Mouse (Mus musculus): ENCODE measurements at regions not wholly inside any gene's neighbourhood (a gene's known extent, or its start where the extent isn't known, plus 50 kb on each side); places are given as distances from the start of the nearest gene placed in this dataset.

DNA sequence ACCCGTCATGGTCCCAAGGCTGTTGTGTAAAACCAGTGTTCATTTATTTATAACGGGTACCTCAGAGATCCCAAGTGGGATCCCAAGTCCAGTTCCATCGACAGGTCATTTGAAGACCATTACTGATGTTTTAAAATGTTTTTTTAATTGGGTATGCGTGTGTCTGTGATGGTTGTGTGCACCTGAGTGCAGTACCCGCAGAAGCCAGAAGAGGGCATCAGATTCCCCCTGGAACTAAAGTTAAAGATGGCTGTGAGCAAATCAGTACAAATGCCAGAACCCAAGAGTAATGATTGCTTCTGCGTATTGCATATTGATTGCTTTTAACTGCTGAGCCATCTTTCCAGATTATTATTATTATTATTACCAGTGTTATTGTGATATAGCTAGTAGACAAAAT lies 169.7 kb upstream of the Srrm4 start:
- no peak for DNase-seq

DNA sequence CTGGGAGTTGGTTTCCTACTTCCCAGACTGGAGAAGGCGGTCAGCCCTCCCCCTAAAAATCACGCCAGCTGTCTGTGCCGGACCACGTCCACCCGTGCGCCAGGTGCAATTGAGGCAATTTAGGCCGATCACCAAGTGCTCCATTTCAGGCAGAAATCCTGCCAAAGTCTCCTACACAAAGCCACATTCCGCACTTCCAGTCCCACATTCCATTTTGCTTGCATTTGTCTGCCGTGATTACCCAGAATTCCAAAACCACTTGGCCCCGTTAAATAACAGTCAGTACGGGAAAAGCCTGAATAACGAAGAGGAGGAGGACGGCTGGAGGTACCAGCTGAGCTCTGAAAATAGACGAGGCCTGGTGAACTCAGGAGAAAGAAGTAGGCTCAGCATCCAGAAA lies 167.1 kb upstream of the Srrm4 start:
- no peak for DNase-seq

- DNase-seq, result no peak
Observed at GRCm38 (mm10) chr5:116752941-116753340, 161.3 kb upstream of the Srrm4 start.

DNA sequence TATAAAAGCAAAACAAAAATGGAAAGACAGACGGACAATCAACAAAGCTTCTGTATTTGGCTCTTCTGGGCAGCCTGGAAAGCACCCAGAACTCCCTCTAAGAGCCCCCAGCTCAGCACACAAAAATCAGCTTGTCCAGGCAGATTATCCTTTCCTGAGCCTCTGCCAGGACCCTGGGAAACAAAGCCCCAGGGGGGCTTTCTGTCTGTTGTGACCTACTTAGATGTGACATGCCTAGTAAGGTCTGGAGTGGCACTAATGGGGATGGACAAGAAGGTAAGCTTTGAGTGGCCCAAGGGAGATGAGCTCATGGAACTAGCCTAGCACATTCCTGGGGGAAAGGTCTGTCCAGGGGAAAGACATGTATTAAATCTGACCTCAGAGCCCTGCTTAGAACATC lies 160.5 kb upstream of the Srrm4 start:
- no peak for DNase-seq

GRCm38 (mm10) chr5:116745776-116746175 lies 154.2 kb upstream of the Srrm4 start:
- DNase-seq, result no peak

DNA sequence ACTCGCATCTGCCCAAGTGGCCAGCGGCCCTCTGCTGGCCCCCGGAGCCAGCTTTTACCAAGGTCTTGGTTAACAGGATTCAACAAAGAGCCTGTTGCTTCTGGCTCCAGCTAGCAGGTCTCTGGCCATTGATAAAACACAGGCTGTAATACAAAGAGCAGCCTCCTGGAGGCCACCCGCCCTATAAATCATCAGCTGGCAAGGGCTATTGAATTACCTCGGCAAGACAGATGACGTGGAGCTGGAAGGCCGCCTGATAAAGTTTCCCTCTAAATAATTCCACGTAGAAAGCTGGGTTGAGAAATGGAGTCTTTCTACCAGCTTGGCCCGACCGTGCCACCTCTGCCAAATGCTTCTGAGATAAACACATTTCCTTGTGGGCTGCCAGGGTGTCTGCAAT lies 152.8 kb upstream of the Srrm4 start:
- DNase-seq, result peak; percentile 90

- DNase-seq, result no peak
Observed at GRCm38 (mm10) chr5:116735622-116736021, 144.0 kb upstream of the Srrm4 start.

DNA sequence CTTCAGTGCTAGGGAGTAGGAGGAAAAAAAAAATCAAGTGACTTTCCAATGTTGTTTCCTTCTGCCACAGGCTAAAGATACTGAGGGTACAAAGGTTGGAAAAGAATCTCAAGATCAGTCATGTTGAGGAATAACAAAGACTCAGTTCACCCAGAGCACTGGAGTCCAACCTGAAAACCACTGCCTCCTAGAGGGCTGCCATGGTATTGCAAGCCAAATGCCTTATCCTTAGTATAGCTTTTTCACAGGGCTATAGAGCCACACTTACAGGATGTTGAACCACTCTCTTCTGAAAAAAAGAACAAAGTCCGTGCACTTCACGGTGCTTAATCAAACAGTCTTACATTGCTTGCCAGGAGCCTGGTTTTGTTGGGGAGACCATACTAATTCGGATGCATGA lies 139.9 kb upstream of the Srrm4 start:
- no peak for DNase-seq

- no peak for DNase-seq
Observed at GRCm38 (mm10) chr5:116719200-116719599, 127.6 kb upstream of the Srrm4 start.

DNA sequence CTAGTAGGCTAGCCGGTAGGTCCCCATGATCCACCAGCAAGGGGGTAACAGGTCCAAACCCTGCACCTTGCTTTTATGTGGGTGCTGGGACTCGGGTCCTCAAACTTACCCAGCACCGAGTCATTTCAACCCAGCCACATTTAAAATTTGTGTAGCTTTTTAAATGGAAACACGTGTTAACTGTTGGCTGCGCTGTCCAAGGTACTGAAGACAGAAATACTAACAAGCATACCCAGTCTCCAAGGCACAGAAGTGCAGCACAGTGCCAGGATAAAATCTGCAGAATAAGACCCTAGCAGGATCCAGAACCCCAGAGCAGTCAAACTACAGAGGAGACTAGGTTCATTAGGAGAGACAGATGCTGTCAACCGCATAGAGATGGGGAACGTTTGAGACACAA lies 122.6 kb upstream of the Srrm4 start:
- no peak for DNase-seq

DNA sequence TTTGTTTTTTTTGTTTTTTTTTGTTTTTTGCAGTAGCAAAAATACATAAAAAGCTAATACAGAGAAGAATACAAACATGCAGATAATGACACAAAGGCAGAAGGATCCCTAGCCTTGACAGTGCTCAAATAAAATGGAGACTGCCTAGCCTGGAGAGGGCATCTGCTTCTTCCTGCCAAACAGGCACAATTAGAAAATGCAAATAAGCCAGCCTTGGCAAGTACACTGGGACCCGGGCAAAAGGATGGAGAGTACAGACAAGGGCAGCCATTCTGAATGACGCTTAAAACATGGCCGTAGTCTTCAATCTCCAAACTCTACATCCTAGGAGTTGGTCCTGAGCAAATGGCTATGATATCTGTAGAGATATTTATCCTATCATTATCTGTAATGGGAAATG lies 120.4 kb upstream of the Srrm4 start:
- no peak for DNase-seq

- no peak for DNase-seq
Observed at GRCm38 (mm10) chr5:116708505-116708904, 116.9 kb upstream of the Srrm4 start.

- DNase-seq, result no peak
Observed at GRCm38 (mm10) chr5:116662466-116662865, 70.8 kb upstream of the Srrm4 start.

- no peak for DNase-seq
Observed at GRCm38 (mm10) chr5:116661851-116662250, 70.2 kb upstream of the Srrm4 start.

DNA sequence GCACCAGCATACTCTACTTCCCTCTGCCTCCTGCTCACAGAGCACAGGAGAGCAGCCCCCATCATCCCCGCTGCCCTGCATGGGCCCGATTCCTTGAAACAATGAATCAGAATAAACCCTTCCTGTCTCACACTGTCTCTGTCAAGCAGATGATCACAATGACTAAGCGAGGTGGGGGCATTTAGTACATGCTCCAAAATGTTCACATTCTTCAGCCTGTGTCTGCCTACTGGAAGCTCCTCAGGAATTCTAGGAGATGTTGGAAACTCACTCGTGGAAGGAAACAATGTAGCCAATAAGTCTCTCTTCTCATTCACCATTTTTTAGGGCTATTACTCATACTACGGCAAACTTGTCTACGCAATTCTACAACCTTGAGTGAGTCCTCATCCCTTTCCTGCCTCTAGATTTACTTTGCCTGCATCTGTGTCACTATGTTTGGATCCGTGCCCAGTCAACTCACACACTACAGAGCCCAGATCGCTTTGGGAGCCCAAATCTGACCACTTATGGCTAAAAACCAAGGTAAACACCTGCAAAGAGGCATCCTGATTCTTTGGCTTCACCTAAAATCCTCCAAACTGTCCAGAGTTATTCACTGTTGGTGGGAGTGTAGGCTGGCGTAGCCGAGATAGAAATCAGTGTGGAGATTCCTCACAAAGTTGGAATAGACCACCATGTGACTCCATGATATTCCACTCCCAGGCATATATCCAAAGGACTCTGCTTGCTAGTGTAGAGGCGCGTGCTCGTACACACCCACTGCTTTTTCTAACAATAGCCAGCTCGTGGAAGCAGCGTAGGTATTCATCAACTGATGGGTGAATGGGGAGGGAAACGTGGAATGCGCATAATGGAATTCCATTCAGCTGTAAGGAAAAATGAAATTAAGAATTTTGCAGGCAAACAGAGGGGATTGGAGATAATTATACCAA lies 63.1 kb upstream of the Srrm4 start:
- peak; percentile 12 for DNase-seq
